Mouse (Mus musculus) ES-CJ7 (cell line): Measurements from ENCODE around the gene Arid5b.
A peak's percentile ranks its signal among the peaks of the same experiment; 100 is the strongest.

Source experiments
- DNase-seq: peaks from one replicate; pipeline ENCODE4 v3.0.0; 2011; ENCODE audit warnings: low read depth, low spot score

Arid5b gene

DNA sequence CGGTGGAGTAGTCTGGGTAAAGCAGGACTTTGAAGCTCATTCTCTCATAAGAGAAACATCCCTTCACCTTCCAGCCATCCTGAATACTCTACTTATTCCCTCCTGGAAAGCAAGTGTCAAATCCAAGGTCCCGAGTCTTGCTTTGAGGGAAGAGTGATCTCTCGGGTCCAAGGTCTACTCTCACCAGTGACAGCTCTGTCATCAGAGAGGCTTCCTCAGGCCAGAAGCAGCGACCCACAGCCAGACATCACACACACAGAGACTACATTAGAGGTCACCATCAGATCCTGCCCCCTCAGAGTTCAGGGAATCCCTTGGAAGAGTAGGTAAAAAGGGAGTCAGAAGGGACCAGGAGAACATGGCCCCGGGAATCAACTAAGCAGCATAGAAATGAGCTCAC, 140.4 kb downstream of the Arid5b start:
- peak; percentile 47 for DNase-seq

DNA sequence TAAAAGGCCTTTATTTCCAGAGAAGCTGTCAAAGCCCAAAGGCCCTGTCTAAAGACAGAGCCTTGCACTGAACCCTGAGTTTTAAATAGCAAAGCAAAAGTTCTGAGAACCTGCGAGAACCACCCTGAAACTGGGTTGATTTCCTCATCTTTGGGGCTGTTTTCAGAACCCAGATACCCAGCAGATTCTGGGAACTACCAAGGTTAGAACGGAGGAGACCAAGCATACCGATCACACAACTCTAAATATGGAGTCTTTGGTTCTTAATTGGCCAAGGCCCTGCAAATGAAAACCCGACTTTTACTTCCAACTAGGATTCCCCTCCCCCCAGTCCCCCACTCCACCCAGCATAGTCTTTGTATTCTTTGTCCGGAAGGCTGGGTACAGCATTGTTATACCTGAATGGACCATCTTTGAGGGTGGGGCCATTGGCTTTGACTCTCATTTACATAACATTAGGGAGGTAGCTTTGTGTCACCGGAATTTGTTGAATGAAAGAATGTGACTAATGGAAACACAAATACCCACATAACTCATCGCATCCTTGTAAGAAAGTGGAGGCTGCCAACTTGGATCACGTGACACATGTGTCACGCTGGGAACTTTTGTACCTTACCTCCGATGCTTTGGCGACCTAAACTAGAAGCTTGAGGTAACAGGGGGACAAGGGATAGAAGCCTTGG, 141.2 kb downstream of the Arid5b start:
- peak; percentile 99 for DNase-seq

GRCm38 (mm10) chr10:68136480-68137083, 142.0 kb downstream of the Arid5b start:
- DNase-seq = peak; percentile 97

DNA sequence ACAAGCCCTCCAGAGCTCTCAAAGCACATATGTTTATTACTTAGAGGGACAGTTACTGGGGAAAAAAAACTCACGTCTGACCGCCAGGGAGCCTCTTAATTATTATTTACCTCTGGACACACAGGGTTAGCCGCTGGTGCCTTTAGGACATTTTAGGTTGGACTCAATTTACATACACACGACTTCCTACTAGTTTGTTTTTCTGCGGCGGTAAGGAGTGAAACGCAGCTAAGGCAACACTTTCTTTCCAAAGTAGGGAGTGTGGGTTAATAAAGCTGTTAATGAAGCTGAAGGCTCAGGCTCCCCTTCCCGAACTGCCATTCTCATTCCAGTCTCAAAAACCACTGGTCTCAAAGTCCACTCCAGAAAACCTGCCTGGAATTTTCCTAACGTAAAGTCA, 142.5 kb downstream of the Arid5b start:
- DNase-seq = no peak

GRCm38 (mm10) chr10:68135416-68135815, 143.1 kb downstream of the Arid5b start:
- no peak for DNase-seq

- no peak for DNase-seq
These were observed 144.0 kb downstream of the Arid5b start for GRCm38 (mm10) chr10:68134549-68134948.

GRCm38 (mm10) chr10:68134071-68134470, 144.5 kb downstream of the Arid5b start:
- DNase-seq = no peak

DNA sequence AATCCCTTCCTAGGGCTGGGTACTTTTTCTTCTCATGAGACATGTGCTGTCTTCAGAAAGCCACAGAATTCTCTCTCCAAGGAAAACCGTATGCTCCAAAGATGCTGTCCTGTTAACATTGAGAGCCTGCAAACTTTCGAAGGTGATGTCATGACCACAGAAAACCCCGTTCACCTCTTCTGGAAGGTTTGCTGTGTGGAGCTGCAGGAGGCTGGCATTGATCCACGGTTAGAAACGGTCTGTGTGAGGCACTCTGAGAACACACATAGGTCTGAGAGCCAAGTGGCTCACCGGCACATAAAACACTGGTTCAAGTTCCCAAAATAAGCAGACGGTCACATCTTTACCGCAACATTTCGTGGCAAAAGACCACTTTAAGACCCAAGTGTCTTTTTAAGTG, 145.9 kb downstream of the Arid5b start:
- DNase-seq = no peak

GRCm38 (mm10) chr10:68132154-68132553, 146.4 kb downstream of the Arid5b start:
- no peak for DNase-seq

GRCm38 (mm10) chr10:68129651-68130050, 148.9 kb downstream of the Arid5b start:
- no peak for DNase-seq

DNA sequence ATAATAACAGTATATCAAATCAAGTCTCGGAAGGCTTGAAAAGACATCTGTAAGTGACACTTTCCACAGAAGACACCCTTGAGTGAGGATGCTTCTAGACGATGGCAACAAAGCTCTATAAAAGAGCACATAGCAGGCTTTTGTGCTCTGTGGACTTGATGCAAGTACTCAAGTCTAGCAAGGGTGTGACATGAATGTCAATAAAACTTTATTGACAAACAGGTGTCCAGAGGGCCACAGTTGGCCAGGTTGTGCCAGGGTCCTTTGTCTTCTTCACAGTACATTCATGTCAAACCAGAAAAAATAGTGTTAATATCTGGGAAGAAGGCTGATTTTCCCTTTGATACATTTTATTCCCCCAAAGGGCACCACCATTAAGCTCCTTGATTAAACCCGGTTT, 149.5 kb downstream of the Arid5b start:
- no peak for DNase-seq

- no peak for DNase-seq
These were observed 150.1 kb downstream of the Arid5b start for GRCm38 (mm10) chr10:68128441-68128848.

DNA sequence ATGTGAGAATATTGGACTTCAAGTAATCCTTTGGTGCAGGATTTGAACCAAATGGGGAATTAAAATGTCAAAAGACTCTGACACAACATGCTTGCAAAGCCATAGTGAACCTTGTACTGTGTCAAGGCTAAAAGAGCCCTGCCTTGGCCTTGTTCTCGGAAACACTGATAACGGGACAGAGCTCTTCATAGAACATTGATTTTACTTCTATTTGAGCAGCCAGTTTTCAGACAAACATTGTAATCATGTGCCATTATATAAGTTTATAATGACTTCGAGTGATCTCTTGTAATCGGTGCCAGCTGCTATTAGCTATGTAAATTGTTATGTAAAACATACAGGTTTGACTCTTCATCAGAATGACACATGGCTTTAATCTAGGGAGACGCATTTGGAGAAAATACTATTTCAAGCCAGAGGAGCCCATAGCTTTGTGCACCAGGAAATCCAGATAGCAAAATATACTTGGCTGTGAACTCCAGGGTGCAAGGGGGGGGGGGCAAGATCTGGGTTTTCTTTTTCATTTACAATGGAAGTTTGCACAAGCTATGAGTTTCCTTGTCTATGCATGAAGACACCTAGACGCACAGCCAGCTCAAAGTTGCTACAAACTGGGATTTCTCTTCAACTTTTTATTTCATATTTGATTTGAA, 150.8 kb downstream of the Arid5b start:
- no peak for DNase-seq

DNA sequence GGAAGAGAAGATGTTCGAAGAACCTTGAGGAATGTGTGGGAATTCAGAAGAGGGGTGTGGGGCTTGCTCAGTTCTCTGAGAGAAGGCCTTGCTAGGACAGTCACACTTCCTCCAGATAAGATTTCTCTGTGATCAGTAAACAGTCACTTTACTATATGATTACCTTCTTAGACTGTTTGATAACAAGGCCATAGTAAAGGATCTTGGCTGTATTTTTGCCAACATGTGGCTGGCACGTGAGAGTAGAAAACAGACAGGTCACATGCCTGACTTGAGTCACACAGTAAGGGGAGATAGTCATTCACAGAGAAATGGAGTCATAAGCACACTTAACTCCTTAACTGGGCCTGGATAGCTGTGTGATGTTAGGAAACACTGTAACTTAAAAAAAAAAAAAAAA, 151.4 kb downstream of the Arid5b start:
- no peak for DNase-seq

DNA sequence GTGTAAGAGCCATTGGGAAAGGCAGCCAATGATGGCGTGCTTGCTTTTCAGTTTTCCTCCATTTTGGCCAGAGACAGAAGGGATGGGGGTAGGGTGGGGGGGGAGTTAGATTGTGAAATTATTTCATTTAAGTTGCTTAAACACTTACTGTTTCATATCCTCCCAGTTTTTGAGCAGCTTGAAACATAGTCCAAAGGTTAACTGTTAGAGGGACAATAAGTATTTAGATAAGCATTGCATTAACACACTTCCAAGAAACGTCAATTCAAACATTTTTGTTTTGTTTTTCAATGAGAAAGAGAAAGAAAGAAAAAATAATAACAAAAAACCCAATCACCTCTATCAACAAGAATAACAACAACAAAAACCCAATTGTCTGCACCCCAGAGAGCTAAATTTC, 152.0 kb downstream of the Arid5b start:
- no peak for DNase-seq

DNA sequence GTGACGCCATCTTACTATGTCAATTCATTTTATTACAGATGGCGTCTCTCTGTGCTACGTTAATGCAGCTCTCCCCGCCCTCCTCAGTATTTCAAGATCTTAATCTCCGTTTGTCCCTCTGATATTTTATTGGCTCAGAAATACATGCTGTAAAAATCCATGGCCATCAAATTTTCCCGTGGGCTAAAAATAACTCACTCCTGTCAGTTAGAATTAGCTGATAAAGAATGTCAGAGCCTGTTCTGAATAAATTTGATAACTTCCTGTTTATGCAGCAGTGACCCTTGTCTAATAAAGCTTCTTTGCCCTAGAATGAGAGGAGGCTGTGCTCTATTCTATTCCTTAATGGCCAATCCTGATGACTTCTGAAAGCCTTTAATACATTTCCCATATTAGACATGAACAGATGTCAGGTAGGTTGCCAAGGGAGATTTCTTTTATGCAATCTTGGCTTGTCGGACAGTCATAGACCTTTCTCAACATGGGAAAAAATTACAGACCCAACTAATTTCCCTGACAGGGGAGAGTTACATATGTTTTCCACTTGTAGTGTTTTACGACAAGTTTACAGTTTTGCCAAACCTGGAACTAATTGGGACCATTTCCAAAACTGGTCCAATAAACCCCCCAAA, 152.5 kb downstream of the Arid5b start:
- no peak for DNase-seq

DNA sequence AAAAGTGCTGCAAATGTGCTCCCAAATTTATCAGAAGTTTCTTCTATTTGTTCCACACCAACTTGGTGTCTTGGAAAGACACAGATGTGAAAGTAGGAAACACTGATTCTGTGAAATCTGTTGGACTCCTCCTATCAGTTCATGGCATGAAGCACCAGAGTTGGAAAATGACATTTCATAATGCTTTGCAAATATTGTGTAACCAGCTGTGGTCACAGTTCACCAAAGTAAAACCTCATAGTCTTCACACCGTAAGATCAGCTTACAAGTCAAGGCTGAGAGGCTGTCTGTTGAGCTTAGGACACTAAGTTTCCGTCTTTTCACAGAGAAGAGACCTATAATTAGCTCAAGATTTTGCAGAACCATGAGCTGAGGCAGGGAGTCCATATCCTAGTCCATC, 153.6 kb downstream of the Arid5b start:
- DNase-seq = no peak

DNA sequence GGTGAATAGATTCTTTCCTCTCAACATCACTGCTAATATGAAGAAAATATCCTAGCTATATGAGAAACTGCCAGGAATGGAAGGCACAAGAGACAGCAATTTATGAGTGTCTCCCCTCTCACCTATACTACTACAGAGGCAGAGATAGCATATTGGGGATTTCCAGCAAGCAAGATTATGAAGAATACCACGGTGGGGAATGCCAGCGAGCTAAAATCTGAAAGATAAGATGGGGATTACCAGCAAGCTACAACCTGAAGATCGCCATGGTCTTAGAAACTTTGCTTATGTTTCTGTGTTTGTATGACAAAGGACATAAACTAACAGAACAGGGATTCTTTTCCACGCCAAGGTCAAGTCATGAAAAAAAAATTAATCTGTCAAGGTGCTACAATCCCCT, 155.1 kb downstream of the Arid5b start:
- no peak for DNase-seq

DNA sequence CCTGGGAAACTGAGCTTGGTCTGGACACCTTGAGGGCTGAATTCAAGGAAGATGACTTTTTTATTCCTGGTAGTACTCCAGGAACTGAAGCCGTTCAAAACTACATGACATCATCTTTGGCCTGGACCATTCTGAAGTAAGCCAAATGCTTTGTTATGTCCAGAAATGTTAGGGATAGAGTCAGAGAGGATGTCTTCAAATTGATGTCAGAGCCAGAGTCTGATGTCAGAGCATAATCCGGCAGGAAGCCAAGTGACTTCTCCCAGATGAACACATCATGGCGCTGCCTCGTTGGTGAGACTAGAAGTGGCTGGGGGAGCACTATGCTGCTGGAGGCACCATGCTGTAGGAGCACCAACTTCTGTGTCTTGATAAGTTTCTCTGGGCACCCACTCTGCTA, 156.6 kb downstream of the Arid5b start:
- DNase-seq = no peak

GRCm38 (mm10) chr10:68121251-68121650, 157.3 kb downstream of the Arid5b start:
- no peak for DNase-seq

DNA sequence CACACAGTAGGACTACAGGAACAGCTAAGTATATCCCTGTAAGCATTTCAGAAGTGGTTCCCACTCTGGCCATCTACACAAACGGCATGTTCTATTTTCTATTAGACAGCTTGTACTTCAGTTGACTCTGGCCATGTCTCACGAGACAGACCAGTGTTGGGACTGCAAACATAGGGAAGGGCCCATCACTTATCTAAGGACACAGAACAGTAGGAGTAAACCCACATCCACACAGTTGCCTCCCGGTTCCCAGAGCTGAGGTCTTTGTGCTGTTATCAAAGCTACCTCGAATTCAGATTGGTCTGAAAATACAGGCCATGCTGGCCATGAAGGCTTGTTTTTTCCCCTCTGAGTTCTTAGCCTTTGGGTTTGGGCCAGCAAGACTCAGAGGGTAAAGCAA, 158.5 kb downstream of the Arid5b start:
- DNase-seq = no peak

- no peak for DNase-seq
These were observed 159.3 kb downstream of the Arid5b start for GRCm38 (mm10) chr10:68119285-68119684.

DNA sequence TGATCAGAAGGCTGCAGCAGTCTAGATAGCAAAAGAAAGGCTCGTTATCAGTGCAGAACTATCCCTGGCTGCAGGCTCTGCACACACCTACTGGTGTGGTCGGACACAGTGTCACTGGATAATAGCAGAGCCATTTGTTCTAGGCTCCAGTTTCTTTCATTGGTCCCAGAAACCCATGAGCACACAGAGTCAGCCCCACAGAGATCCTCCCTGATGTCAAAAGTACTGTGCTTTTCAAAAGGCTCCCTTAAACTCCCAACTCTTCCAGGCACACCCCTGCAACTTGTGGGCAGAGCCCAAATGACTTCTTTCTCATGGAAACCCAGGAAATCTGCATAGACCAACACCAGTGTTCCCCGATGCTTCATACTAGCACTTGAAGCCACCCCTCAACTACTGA, 163.6 kb downstream of the Arid5b start:
- DNase-seq = peak; percentile 92
